Mouse (Mus musculus) thymus, adult 2 months (tissue): ENCODE data around the gene Zfp182.

Experiments
- CTCF ChIP-seq: fragments of 200-500 bp; IDR thresholded peaks from 2 replicates; pipeline ENCODE4 v1.5.1; 2012; ENCODE audit warnings: mild to moderate bottlenecking, control low read depth, low read length, moderate library complexity, borderline replicate concordance; ENCODE audit not compliant: control insufficient read depth, poor library complexity, insufficient read depth; ENCODE audit errors: extremely low read depth
- POLR2A ChIP-seq: fragments of 200-500 bp; IDR thresholded peaks from 2 replicates; pipeline ENCODE4 v1.6.1; 2012; ENCODE audit warnings: mild to moderate bottlenecking, low read length, control low read depth, moderate library complexity; ENCODE audit not compliant: control insufficient read depth, poor library complexity, insufficient read depth; ENCODE audit errors: extremely low read depth

DNA sequence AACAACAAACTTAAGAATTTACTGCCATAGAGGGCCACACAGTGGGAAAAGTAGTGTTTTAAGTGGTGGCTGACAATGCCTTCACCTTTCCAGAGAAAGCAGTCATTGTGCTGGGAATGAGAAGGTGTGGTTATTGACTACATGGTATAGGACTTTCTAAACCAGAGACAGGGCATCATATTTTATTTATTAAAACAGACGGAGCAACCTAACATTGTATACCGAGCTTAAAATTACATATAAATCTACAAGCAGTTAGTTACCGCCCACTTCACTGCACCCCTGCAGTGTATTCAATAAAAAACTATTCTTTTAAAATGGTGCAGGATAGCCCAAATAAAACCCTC lies 401 bp upstream of the Zfp182 start:
- TF ChIP-seq CTCF (no peak), POLR2A (no peak)
